Mouse (Mus musculus) forebrain, embryonic 12.5 days (tissue): ENCODE data around the gene Pbld2. TPM values are rescaled to one million over a fixed set of nuclear protein-coding genes. Genes with fewer than 3 reads are reported as not detected.

Source experiments
- ATAC-seq: fragments of 200-750 bp; cut with Nextera tagmentation; 2 replicates; pipeline ENCODE4 v1.8.0; 2017; ENCODE audit warnings: moderate TSS enrichment; ENCODE audit not compliant: low FRiP score
- H3K27ac ChIP-seq: fragments of 300-500 bp; sonication (generic); 2 replicates; pipeline ENCODE4 v1.5.1; 2016; ENCODE audit warnings: mild to moderate bottlenecking
- H3K27me3 ChIP-seq: fragments of 300-500 bp; sonication (generic); 2 replicates; pipeline ENCODE4 v1.6.1; 2016; ENCODE audit warnings: mild to moderate bottlenecking
- H3K36me3 ChIP-seq: fragments of 300-500 bp; sonication (generic); replicated peaks from 2 replicates; pipeline ENCODE4 v1.6.1; 2016; ENCODE audit warnings: mild to moderate bottlenecking
- H3K4me1 ChIP-seq: fragments of 300-500 bp; sonication (generic); 2 replicates; pipeline ENCODE4 v1.6.1; 2016
- H3K4me2 ChIP-seq: fragments of 300-500 bp; sonication (generic); 2 replicates; pipeline ENCODE4 v1.6.1; 2016; ENCODE audit warnings: mild to moderate bottlenecking, moderate library complexity
- H3K4me3 ChIP-seq: fragments of 300-500 bp; sonication (generic); replicated peaks from 2 replicates; pipeline ENCODE4 v1.5.1; 2016; ENCODE audit warnings: mild to moderate bottlenecking
- H3K9ac ChIP-seq: fragments of 300-500 bp; sonication (generic); 2 replicates; pipeline ENCODE4 v1.6.1; 2016; ENCODE audit warnings: mild to moderate bottlenecking
- H3K9me3 ChIP-seq: fragments of 300-500 bp; sonication (generic); 2 replicates; pipeline ENCODE4 v1.6.1; 2016
- WGBS: fragments of 180-500 bp; shearing (Covaris S2); methylation state at CpG from one replicate; pipeline ENCODE4 v1.1.7; 2016; 5-methylcytosine and 5-hydroxymethylcytosine counted together
- polyA plus RNA-seq: library from polyadenylated mRNA; unstranded; fragments of >200 nt; fragmentation: Nextera tagmentation; extraction: Ambion mirVana; gene quantifications from 2 replicates; pipeline ENCODE4 v1.2.1, GENCODE M21; 2016

Pbld2 gene
- polyA plus RNA-seq, 1 experiment from 2014 or later, result 1.1 TPM

- no peaks in the 10 kb centered on the region for H3K27me3 ChIP-seq
- no peaks in the 10 kb centered on the region for H3K4me1 ChIP-seq
- no peak overlapping the region for H3K9ac ChIP-seq
- peaks cover 87% of the 10 kb centered on the region for H3K36me3 ChIP-seq
- H3K9me3 ChIP-seq, result no peaks in the 10 kb centered on the region
- WGBS, result 85% methylated on average over 4 of the region's 4 CpGs
- no peak overlapping the region for H3K27ac ChIP-seq
- H3K4me3 ChIP-seq, result no peak overlapping the region
- no peak for ATAC-seq
- H3K4me2 ChIP-seq, result no peak overlapping the region
Observed at GRCm38 (mm10) chr10:63010268-63010667, 13.8 kb upstream of the Pbld2 start.

DNA sequence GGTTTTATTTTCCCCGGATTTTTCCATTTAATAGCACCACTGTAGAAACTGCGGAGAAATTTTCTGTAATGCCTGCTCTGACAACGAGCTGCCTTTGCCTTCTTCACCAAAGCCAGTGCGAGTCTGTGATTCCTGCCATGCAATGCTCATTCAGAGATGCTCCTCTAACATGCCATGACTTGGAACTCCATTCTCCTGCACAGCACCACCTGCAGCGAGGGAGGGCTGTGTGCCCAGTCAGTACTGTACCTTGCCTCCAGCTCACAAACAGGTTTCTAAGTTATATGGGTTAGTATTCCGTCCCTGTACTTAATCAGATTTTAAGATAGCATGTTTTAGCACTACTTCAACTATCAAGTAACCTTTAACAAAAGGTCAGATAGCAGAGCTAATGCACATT, 12.6 kb upstream of the Pbld2 start:
- Histone ChIP-seq H3K4me3 (no peak overlapping the region), H3K9ac (no peak overlapping the region), H3K27me3 (no peaks in the 10 kb centered on the region), H3K36me3 (peaks cover 88% of the 10 kb centered on the region), H3K9me3 (no peaks in the 10 kb centered on the region), H3K4me1 (no peaks in the 10 kb centered on the region), H3K4me2 (no peak overlapping the region), H3K27ac (no peak overlapping the region)
- 88% methylated on average over 6 of the region's 6 CpGs for WGBS
- ATAC-seq, result no peak

DNA sequence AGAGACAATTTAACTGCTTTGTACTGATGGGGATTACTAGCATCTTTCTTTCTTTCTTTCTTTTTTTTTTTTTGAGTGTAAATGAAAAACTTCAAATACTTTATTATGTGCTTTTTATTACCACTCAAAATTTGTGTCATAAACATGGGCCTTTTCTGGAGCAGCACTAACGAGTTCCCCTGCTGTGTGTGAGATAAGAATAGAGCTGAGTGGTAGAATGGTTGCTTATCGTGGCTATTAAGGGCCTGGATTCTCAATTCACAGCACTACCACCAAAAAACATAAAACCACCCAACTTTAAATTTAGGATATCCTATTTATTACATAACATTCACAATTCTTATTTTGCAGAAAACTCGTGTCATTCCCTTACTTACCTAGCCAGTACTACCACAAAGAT, 10.6 kb upstream of the Pbld2 start:
- Histone ChIP-seq H3K27ac (no peak overlapping the region), H3K4me3 (no peak overlapping the region), H3K9me3 (no peaks in the 10 kb centered on the region), H3K9ac (no peak overlapping the region), H3K4me1 (no peaks in the 10 kb centered on the region), H3K27me3 (no peaks in the 10 kb centered on the region), H3K4me2 (no peak overlapping the region), H3K36me3 (peaks cover 84% of the 10 kb centered on the region)
- no peak for ATAC-seq
- WGBS, result 61% methylated on average over 3 of the region's 3 CpGs

GRCm38 (mm10) chr10:63014168-63014567, 9.9 kb upstream of the Pbld2 start:
- H3K4me2 ChIP-seq, result no peak overlapping the region
- no peaks in the 10 kb centered on the region for H3K27me3 ChIP-seq
- no peak for ATAC-seq
- WGBS, result 87% methylated on average over 9 of the region's 9 CpGs
- H3K27ac ChIP-seq, result no peak overlapping the region
- H3K4me3 ChIP-seq, result no peak overlapping the region
- no peaks in the 10 kb centered on the region for H3K9me3 ChIP-seq
- H3K4me1 ChIP-seq, result peaks cover 5% of the 10 kb centered on the region; the same call in 1 of the 2 replicates
- no peak overlapping the region for H3K9ac ChIP-seq
- peaks cover 82% of the 10 kb centered on the region for H3K36me3 ChIP-seq

DNA sequence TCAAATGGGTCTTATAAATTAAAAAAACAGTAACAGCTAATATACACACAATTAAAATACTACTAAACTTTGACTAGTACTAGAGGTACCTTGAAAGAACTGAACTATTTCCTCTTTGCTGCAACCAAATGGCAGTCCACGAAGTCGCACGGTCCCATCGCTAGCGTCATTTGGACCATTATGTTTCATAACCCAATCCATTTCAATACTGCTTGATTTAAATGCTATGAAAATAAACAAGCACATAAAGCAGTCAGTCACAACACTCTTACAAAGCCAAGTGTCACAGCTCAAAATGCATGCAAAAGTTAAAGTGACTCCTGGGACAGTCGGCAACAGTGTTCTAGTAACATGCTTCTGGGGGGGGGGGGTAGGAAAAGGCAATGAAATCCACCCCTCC, 4.8 kb upstream of the Pbld2 start:
- Histone ChIP-seq H3K27ac (no peak overlapping the region), H3K4me3 (no peak overlapping the region), H3K4me2 (0 out of 2 replicates have a peak overlapping the region, but pooled peaks have one; percentile 6), H3K9me3 (no peaks in the 10 kb centered on the region), H3K27me3 (no peaks in the 10 kb centered on the region), H3K4me1 (peaks cover 29% of the 10 kb centered on the region), H3K9ac (no peak overlapping the region), H3K36me3 (peaks cover 38% of the 10 kb centered on the region)
- no peak for ATAC-seq
- WGBS, result 88% methylated on average over 6 of the region's 6 CpGs

- Histone ChIP-seq H3K9ac (peak overlapping the region; percentile 99), H3K36me3 (peaks cover 15% of the 10 kb centered on the region), H3K4me2 (peak overlapping the region; percentile 69), H3K27ac (no peak overlapping the region), H3K4me1 (peaks cover 45% of the 10 kb centered on the region), H3K9me3 (no peaks in the 10 kb centered on the region), H3K27me3 (no peaks in the 10 kb centered on the region), H3K4me3 (peak overlapping the region; percentile 90)
- 46% methylated on average over 4 of the region's 4 CpGs for WGBS
- no peak for ATAC-seq
Observed at GRCm38 (mm10) chr10:63021702-63022101, 2.4 kb upstream of the Pbld2 start.

DNA sequence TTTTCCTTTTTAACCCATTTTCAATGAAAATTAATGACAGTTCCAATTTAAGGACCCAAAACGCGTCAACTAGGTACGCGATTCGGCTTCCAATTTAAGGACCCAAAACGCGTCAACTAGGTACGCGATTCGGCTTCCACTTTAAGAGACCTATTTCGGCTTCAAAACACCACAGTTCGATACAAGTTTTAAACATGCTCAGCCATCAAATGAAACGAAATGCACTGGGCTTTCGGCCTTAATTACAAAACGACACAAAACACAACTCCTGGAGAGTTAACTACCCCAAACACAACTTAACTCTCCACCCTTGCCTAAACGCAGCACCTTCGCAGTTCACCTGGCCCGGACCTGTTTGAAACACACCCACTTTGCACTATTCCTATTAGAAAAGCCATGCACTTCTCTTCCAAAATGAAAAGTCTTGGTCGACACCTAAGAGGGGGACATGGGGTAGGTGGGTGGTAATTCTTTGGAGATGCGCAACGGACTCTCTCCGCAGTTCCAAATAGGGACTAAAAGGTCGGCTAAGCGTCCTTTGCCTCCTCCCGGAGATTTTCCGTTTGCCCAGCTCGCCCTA, 1.5 kb upstream of the Pbld2 start:
- H3K27me3 ChIP-seq, result no peaks in the 10 kb centered on the region
- H3K36me3 ChIP-seq, result peaks cover 7% of the 10 kb centered on the region
- peak overlapping the region; percentile 100 for H3K27ac ChIP-seq
- ATAC-seq, result no peak
- peak overlapping the region; percentile 69 for H3K4me2 ChIP-seq
- peak overlapping the region; percentile 99 for H3K9ac ChIP-seq
- H3K9me3 ChIP-seq, result no peaks in the 10 kb centered on the region
- peaks cover 55% of the 10 kb centered on the region for H3K4me1 ChIP-seq
- peak overlapping the region; percentile 90 for H3K4me3 ChIP-seq
- WGBS, result under 1% methylated on average over 27 of the region's 27 CpGs

- Histone ChIP-seq H3K9me3 (no peaks in the 10 kb centered on the region), H3K9ac (peak overlapping the region; percentile 99), H3K27ac (peak overlapping the region; percentile 100), H3K4me3 (peak overlapping the region; percentile 90), H3K27me3 (no peaks in the 10 kb centered on the region), H3K4me1 (peaks cover 56% of the 10 kb centered on the region), H3K36me3 (peaks cover 2% of the 10 kb centered on the region; the same call in 1 of the 2 replicates), H3K4me2 (peak overlapping the region; percentile 69)
- ATAC-seq, result peak; percentile 40
- WGBS, result under 1% methylated on average over 67 of the region's 68 CpGs
Observed at GRCm38 (mm10) chr10:63023121-63023748, 880 bp upstream of the Pbld2 start.

- Histone ChIP-seq H3K9ac (peak overlapping the region; percentile 99), H3K4me1 (peaks cover 55% of the 10 kb centered on the region)
- WGBS, result under 1% methylated on average over 8 of the region's 8 CpGs
Observed at GRCm38 (mm10) chr10:63024580-63024910, 430 bp downstream of the Pbld2 start.

DNA sequence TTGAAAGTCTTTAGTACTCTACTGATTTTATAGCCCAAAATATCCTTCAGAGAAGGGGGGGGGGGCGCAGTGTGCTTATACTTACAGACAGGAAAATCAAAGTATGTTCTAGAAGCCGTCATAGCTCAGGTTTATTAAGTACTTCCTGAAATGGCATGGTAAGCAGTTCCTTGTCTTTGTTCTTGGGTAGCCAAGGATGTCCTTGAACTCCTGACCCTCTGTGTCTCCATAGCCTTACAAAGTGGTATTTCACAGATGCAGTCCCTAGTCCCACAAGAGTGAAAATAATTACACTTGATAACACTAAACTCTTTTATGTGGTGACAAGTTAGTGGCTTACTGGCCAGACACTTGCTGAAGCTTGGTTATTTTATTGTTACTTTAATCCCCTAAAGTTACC, 901 bp downstream of the Pbld2 start:
- WGBS, result 5% methylated on average over 2 of the region's 2 CpGs
- H3K27ac ChIP-seq, result peak overlapping the region; percentile 100
- peak overlapping the region; percentile 69 for H3K4me2 ChIP-seq
- H3K9me3 ChIP-seq, result no peaks in the 10 kb centered on the region
- peak overlapping the region; percentile 90 for H3K4me3 ChIP-seq
- no peaks in the 10 kb centered on the region for H3K27me3 ChIP-seq
- no peaks in the 10 kb centered on the region for H3K36me3 ChIP-seq
- peaks cover 55% of the 10 kb centered on the region for H3K4me1 ChIP-seq
- no peak for ATAC-seq
- H3K9ac ChIP-seq, result peak overlapping the region; percentile 99

More at GRCm38 (mm10) chr10:63024580-63024910, 430 bp downstream of the Pbld2 start:
- no peaks in the 10 kb centered on the region for H3K27me3 ChIP-seq
- peak overlapping the region; percentile 100 for H3K27ac ChIP-seq
- peak overlapping the region; percentile 90 for H3K4me3 ChIP-seq
- ATAC-seq, result peak; percentile 21; the same call in 1 of the 2 replicates
- peak overlapping the region; percentile 69 for H3K4me2 ChIP-seq
- no peaks in the 10 kb centered on the region for H3K9me3 ChIP-seq
- no peaks in the 10 kb centered on the region for H3K36me3 ChIP-seq

GRCm38 (mm10) chr10:63025491-63026011, 1.4 kb downstream of the Pbld2 start:
- WGBS, result 7% methylated on average over 6 of the region's 6 CpGs
- H3K27ac ChIP-seq, result peak overlapping the region; percentile 100
- H3K9ac ChIP-seq, result 0 out of 2 replicates have a peak overlapping the region, but pooled peaks have one; percentile 9
- H3K4me1 ChIP-seq, result peaks cover 50% of the 10 kb centered on the region
- no peak for ATAC-seq
- no peaks in the 10 kb centered on the region for H3K36me3 ChIP-seq
- peak overlapping the region; percentile 69 for H3K4me2 ChIP-seq
- H3K9me3 ChIP-seq, result no peaks in the 10 kb centered on the region
- peak overlapping the region; percentile 90 for H3K4me3 ChIP-seq
- H3K27me3 ChIP-seq, result no peaks in the 10 kb centered on the region

DNA sequence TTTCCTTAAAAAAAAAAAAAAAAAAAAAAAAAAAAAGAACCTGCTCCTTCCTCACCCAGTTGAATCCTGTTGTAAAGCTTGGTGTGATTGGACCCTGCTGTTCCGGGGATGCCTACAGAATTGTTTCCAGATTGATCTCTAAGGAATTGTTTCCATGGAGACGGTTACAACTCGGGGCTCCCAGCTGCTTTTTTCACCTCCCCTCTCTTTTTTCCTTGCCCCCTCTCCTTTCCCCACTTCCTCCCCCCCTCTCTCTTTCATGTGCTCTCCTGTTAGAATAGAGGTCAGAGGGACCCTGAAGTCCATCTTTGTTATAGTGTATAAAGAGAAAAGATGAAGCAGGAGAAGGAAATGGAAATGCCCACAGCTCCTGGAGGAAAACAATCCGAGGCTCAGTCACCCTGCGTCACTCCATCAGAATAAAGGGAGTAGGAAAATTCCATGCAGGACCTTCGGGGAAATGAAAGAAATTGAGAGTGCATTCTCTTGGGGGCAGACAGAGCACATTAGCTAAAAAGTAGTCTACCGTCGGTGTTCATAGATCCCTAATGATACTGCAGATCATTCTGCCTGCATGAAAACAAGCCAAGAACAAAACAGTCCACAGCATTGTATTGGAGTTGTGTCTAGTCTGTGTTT, 2.2 kb downstream of the Pbld2 start:
- peak overlapping the region; percentile 38 for H3K9ac ChIP-seq
- peak overlapping the region; percentile 10; the same call in 1 of the 2 replicates for H3K4me3 ChIP-seq
- no peaks in the 10 kb centered on the region for H3K9me3 ChIP-seq
- ATAC-seq, result peak; percentile 12; the same call in 1 of the 2 replicates
- peaks cover 42% of the 10 kb centered on the region for H3K4me1 ChIP-seq
- H3K27ac ChIP-seq, result peak overlapping the region; percentile 100
- WGBS, result 6% methylated on average over 8 of the region's 8 CpGs
- H3K36me3 ChIP-seq, result no peaks in the 10 kb centered on the region
- no peaks in the 10 kb centered on the region for H3K27me3 ChIP-seq
- peak overlapping the region; percentile 44 for H3K4me2 ChIP-seq
